Mouse (Mus musculus) gonadal fat pad, adult 2 months (tissue): ENCODE measurements around the gene Cd47. TPM values are rescaled to one million over a fixed set of nuclear protein-coding genes. Genes with fewer than 3 reads are reported as not detected.

Source experiments
- DNase-seq: peaks from one replicate; pipeline ENCODE4 v3.0.0-alpha.2; 2012; ENCODE audit warnings: low read depth
- polyA plus RNA-seq: library from polyadenylated mRNA; depleted of rRNA; stranded (reverse); fragments of >200 nt; gene quantifications from 2 replicates; pipeline ENCODE4 v1.2.3, GENCODE M21; 2012

The Cd47 gene
- polyA plus RNA-seq, 1 experiment = 42.6 TPM

DNA sequence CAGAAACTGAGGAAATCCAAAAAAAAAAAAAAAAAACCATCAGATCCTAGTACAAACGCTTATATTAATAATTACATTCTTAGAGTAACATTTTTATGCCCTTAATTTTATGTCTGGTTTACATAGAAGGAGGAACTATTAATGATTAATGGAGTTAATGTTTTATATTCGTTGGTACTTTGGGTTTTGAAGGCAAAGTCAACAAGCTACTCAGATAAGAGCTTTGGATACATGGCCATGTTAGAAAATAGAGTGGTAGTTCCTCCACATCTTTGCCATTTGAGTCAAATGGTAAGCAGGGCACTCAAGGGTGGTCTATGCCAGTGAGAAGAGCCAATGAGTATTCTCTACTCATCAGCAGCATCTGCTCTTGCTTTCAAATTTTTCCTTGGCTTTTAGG, 66.3 kb downstream of the Cd47 start:
- DNase-seq = no peak

GRCm38 (mm10) chr16:49868278-49868677, 67.9 kb downstream of the Cd47 start:
- no peak for DNase-seq

DNA sequence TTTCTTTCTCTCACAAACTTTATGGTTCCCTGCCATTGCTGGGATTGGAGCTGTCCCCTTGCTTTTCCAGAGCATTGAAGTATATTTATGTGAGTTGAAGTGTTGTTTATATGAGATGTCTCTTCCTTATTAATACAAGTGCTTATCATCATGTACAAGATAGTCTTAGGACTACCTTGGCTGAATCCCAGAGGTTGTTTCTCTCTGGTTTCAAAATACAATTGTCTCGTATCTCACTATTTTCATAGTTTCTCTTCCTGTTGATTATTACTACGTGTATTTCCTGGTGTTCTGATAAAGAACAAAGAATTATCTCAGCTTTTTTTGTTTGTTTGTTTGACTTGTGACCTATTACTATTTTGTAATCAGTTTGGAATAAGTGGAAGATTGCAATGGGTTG, 73.6 kb downstream of the Cd47 start:
- DNase-seq = no peak

GRCm38 (mm10) chr16:49874546-49874945, 74.2 kb downstream of the Cd47 start:
- DNase-seq = no peak

DNA sequence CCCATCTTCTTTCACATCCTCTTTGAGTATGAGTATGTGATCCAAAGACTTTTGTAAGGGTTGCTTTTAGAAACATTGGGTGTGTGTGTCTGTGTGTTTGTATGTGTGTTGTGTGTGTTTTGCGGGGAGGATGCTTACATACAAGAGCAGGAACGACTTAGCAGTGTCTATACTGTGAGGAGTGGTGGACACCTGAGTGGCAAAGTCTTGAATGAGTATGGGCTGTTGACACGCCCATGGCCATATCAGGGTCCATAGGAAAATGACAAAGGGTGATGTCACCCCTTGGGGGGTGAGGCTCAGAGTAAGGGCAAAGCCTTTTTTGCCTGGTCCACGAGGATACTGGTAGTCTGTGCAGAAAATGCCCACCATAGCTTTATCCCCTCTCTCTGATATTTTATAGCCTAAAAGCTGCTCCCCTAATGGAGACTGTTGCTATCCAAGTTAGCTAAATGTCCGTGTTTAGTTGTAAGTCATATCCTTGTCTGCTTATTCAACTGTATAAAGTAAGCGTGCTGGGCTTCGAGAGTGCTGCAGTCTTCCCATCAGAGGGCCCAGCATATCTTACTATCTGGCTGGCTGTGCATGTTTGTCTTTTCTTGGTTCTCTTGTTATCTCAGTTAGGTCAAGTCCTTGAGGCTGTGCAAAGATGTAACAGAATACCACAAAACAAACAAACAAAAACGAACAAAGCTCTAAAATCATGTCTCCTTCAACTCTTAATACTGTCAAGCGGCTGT, 76.1 kb downstream of the Cd47 start:
- no peak for DNase-seq

DNA sequence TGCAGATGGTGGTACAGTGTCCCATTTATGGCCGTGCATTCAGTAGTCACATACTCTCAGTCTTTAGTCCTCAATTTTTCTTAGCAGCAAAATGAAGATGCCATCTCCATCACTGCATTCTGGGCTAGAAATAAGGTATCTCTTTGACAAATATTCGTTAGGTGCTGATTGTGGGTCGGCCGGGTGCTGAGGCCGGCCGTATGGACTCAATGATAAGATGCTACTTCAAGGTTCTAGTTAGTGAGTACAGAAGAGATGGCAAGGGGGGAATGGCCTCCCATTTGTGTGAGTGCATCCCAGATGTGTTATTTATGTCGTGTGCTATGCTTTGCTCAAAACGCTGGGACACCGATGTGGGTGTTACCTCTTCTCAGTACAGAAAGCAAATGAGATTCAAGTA, 76.9 kb downstream of the Cd47 start:
- DNase-seq = no peak

DNA sequence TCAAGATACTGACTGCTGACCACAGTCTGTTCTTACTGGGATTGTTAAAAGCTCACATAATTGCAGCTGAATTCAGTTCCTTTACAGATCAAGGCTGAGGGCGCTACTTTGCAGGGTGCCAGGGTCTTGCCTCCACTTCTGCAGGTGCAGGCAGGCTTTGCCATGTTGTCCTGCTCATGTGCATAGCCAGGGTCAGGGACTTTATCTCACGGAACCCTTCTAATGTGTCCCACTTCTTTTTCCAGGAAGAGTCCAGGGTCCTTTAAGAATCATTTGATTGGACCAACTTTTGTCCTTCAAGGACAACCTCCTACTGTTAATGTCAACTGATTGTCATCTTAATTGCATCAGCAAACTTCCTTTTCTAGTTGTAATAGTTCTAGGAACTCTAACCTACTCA, 77.7 kb downstream of the Cd47 start:
- DNase-seq = no peak

DNA sequence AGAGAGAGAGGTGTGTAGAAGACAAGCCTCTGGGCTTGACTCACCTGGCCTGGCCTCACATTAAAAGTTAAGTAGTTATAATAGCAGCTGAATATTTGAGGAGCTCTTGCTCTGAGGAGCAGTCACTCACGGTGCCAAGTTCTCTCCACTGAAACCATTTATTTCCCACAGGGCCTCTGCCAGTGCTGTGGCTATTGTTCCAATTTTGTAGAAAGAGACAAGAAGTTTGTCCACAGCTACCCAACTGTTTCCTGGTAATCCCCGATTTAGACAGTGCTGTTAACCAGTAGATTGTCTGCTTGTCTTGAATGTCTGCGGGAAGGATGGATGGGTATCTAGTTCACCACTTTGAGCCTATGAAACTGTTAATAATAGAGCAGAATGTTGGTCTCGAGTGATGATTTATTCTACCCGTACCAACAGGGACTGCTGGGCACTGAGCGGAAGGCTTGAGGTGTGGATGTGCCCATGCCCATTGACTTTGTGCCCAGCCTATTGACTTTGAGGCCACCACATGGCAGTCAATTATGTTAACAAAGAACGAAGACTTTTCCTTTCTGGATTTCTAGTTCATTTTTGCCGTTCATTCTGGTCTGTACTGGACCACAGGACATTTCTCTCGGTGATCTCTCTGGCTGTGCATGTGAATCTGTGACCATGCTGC, 86.2 kb downstream of the Cd47 start:
- DNase-seq = no peak

DNA sequence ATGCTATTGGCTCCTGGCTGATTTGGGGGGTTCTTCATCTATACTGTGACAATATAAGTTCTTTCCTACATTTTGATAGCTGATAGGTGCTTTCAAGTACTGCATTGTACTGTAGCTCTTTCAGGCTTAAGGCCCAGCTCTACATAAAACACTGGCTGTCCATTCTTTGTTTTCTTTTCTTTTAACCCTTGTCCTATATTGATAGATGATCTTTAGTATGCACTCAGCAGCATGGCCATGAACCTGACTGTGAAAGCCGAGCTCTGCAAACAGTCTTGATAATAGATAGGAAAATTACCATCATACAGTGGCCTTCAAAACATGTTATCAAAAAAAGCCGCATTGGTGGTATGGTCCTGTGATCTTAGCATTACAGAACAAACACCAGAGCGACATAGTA, 87.0 kb downstream of the Cd47 start:
- DNase-seq = no peak

DNA sequence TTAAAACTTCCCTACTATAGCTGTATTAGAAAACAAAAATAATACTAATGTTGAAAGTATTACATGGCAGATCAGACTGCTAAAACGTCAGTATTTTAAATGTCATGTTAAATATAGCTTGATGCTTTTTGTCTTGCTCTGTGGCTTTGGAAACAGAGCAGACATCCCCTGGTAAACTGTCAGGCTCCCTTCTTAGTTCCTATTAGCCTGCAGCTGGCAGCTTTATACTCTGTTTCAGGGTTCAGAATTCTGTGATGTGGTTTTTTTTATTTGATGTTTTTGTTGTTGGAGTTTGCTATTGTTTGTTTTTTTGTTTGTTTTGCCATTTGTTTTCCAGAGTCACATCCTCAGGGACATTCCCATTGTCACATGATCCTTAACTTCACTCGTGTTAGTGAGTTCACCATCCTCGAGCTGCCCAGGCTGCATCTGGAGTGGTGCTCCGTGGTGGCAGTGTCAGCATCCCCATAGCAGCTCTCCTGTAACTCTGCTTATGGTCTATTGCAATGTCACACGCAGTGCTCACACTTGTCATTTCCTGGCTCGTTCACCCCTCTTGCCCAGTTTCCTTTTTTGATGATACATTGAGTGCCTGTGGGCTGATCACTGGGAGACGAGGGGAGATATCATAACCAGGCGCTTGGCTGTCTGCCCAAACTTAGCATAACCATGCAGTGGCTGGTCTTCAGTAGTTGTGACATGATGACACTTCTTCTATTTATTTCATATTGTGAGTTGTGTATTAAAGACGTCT, 87.7 kb downstream of the Cd47 start:
- DNase-seq = no peak

- no peak for DNase-seq
Measured at GRCm38 (mm10) chr16:49889031-49889655, 88.8 kb downstream of the Cd47 start.

GRCm38 (mm10) chr16:49892252-49892651, 91.9 kb downstream of the Cd47 start:
- DNase-seq = no peak

GRCm38 (mm10) chr16:49892945-49893344, 92.6 kb downstream of the Cd47 start:
- no peak for DNase-seq

DNA sequence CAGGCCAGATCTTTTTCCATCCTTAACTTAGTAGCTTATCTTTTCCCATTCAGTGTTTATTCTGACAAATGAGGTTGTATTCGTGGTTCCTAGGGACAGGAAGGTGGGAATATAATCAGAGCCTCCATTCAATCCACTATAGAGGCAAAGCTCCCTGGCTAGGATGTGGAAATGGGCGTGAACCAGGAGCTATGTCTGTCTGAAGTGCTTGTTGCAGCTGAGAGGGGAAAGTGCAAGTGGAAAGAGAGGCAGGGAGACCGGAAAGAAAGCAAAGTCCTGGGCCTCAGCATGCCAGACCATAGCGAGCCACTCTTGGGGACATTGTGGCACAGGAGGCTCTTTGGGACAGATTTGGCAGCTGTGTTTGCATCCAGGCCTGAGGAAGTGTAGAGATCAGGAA, 94.3 kb downstream of the Cd47 start:
- DNase-seq = no peak

- no peak for DNase-seq
Measured at GRCm38 (mm10) chr16:49896132-49896531, 95.8 kb downstream of the Cd47 start.

- no peak for DNase-seq
Measured at GRCm38 (mm10) chr16:49901395-49901794, 101.1 kb downstream of the Cd47 start.

DNA sequence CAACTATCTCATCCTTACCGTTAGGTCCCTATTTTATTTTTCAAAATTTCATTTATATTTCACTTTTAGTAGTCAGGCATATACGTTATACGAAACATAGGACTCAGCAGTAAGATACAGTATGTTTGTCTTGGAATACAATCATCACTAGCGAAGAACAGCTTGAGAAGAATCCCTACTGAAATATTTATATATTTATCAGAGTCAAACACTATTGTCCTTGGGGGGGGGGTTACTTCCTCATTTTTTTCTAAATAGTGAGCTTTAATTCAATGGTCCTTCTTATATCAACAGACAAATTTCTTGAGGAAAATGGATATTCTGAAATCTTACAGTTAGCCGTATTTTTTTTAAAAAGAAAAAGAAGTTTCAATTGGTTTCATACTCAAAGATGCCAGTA, 101.8 kb downstream of the Cd47 start:
- no peak for DNase-seq

DNA sequence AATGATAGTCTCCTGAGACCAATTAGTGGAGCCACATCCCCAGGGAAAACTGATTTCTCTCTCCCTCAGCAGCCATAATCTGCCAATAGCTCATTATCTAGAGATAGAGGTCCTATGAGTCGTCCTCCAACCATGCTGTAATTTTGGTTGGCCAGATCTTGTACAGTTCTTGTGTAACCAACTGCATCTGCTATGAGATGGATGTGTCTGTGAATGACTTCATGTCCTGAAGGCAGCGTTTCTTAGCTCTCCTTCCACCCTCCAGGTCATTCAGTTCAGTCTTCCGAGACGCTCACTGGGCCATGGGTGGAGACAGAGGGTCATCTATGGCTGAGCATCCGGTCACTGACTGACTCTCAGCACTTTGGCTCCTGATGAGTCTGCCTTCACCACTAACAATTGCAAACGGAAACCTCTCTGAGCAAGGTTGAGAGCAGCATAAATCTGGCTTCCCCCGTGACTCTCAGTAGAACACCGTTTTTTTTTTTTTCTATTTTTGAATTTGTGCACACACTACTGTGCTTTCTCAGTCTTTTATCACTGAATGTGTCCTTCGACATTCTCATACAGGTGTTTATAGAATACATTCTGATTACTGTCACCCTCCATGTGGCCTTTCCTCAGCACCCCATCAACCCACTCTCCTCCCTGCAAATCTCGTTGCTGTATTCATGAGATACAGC, 104.1 kb downstream of the Cd47 start:
- no peak for DNase-seq

DNA sequence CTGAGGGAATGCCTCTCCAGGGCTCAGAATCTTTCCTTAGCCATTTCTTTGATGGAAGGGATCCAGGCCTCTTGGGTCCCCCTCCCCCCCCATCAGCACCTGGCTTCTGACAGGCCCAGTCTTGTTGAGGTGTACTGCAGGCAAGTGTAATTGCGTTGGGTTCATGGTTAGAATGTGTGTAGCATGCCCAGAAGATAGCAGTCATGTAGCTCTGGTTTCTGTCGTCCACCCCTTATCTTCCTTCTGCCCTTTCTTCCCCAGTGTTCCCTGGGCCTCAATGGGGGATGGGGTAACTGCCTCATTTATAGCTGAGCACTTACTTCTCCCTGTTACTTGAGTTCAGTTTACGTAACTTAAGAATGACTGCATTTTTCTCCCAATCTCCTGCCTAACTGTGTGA, 104.7 kb downstream of the Cd47 start:
- no peak for DNase-seq

- DNase-seq = peak; percentile 20
Measured at GRCm38 (mm10) chr16:49905601-49906001, 105.3 kb downstream of the Cd47 start.

DNA sequence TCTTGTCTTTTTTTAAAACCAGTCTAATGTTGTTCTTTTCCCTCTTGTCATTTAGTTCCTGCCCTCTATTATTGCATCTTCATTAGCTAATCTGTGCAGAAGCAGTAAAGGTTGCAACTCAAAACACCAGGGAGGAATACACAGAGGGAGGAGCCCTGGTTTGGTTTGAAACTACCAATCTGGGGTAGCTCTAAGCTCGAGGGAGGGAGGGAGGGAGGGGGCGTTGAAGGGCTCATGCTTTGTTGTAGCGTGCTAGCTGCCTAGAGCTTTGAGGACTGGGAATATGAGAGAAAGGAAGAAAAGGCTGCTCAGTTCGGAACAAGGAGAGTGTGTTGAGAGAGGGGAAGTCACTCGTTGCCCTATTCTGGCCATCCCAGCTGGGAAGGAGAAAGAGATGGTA, 105.7 kb downstream of the Cd47 start:
- no peak for DNase-seq

DNA sequence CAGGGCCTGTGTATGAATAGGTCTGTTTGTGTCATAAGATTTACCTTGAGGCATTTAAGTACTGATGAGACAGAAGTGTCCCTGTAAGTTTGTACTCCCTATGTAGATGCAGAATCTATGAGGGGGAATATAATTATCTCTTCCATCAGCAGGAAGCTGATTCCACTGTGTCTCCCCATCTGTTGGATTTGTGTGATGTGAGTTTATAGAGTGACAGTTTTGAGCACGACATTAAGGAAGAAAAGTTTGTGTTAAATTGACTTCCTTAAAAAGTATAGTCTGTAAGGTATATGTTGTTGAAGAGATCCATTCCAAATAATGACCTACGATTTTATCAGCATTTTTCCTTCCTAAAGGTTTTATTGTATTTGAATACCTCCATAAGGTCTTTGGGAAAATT, 106.6 kb downstream of the Cd47 start:
- no peak for DNase-seq
